Mouse (Mus musculus) B cell, adult 2 months (primary cell): ENCODE measurements around the gene Ssr2.

ENCODE experiments used
- DNase-seq, 2 experiments: peaks; one replicate each; pipeline ENCODE4 v3.0.0; 2022

The Ssr2 gene

GRCm38 (mm10) chr3:88626316-88626715 is 50.6 kb downstream of the Ssr2 start:
- no peak for DNase-seq

- DNase-seq = no peak
Measured at GRCm38 (mm10) chr3:88627114-88627513, 51.4 kb downstream of the Ssr2 start.

DNA sequence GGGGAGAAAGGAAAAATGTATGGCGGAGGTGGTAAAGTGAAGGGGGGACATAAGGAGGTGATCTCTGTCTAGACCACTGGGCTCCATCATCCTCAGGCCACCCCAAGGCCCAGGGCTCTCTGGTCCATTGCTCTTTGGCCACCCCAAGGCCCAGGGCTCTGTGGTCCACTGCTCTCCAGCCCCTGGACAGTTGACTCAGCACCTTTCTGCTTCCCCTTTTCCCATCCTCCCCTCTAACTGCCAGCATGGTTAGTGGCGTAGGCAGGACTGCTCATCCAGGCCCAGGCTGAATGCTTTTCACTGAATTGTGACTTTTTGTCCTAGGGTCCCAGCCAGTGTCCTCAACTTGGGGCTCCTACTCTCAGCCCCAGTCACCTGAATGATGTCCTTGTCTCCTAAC is 51.9 kb downstream of the Ssr2 start:
- no peak for DNase-seq

GRCm38 (mm10) chr3:88628766-88629165 is 53.1 kb downstream of the Ssr2 start:
- DNase-seq = no peak

GRCm38 (mm10) chr3:88629244-88629643 is 53.6 kb downstream of the Ssr2 start:
- no peak for DNase-seq

DNA sequence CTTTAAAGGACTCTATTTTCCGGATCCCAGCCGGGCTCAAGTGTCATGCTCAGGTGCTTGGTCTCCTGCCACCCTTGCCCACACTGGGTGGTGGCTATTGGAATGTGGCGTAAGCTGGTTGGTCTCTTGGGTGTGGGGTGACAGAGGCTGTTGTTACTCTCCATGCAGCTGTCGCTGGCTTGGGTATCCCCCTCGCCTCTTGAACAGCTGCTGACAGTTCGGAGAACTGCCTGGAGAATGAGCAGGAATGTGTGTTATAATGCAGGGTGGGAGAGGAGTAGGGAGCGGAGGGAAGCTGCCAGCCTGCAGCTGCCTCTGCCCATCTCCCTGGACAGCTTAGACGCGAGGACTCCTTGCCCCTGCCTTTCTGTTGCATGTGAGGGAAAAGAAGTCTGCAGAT is 54.3 kb downstream of the Ssr2 start:
- no peak for DNase-seq

DNA sequence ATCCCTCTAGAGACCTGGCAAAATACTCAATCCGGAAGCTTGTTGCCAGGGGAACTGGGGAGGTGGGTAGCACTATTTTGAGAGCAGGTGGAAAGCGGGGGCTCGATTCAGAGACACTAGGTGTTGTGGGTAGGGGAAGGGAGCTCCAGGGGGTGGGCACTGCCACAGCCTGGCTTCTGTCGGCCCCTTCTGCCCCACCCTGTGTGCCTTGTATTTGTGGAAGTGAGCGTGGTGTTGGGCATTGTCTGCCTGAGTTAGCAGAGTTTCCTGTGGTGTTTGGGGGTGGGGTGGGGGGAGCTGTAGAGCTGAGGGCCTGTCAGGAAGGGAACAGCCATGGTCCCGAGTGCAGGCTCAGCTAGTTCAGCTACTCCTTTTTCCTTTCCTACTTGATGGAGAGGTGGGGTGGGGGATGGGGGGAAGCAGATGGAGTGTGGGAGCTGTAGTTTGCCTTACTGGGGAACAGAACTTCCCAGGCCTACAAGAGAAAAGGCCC is 55.2 kb downstream of the Ssr2 start:
- DNase-seq = no peak

GRCm38 (mm10) chr3:88631921-88632587 is 56.4 kb downstream of the Ssr2 start:
- peak in 1 of 2 experiments; percentile 24 for DNase-seq

- no peak for DNase-seq
Measured at GRCm38 (mm10) chr3:88633056-88633455, 57.4 kb downstream of the Ssr2 start.

DNA sequence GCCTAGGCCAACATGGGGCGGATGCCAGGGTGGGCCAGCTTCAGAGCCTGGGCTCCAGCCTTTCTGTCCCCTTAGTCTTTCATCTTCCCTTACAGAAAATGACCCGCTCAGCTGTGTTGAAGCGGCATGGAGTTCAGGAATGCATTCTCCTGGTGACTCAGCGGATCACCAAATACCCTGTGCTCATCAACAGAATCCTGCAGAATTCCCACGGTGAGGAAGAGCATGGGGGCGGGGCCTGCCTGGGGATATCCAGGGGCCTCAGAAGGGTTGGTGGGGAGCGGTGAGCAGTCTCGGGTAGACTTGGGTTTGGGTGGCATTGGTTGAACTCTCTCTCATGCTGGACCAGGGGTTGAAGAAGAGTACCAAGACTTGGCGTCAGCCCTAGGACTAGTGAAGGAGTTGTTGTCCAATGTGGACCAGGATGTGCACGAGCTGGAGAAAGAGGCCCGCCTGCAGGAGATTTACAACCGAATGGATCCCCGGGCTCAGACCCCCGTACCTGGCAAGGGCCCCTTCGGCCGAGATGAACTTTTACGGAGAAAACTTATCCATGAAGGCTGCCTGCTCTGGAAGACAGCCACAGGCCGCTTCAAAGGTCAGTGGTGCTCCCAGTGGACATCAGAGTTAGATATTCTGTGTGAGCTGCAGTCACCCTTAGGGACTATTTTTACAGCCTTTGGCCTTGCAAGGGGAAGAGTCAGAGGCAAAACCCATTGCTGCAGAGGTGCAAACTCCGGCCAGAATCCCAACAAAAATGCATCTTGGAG is 60.0 kb downstream of the Ssr2 start:
- DNase-seq = no peak

GRCm38 (mm10) chr3:88636555-88636986 is 60.9 kb downstream of the Ssr2 start:
- DNase-seq = no peak

- DNase-seq = no peak
Measured at GRCm38 (mm10) chr3:88637134-88637533, 61.5 kb downstream of the Ssr2 start.
